In the genomic region with DNA sequence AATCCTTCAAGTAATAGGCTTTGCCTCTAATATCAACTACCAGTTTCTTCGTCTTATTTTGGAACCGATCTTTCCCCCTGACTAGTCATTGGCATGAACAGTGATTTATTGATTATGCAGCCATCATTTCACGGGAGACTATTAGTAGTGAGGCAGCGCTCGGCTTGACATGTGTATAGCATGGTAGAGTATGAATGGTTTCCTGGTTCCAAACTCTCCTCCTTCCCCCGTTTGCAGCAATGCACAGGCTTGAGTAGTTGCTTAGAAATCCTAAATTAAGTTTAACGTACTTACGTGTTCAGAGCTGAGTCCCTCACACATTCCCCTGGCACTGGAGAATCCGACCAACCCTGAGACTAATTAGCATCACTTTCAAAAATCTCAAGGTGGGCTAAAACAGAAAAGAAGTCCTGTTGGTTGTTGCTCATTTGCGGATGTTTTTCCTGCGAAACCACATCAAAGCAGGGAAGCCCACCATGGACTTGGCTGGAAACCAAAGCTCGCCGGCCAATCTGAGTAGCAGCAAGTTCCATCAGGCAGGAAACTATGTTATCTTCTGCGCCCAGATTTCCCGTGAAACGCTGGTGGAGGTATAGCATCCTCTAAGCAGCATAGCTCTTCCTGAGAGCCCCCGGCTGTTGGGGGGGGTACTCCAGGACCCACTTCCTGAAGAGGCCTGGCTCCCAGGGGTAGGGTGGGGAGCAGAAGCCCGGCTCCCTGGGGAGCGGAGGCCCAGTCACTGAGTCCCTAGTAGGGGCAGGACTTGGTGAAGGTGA, we compare ENCODE assay signal across 10 mouse cellular contexts. TPM values are rescaled to one million over a fixed set of nuclear protein-coding genes. Genes with fewer than 3 reads are reported as not detected.
DNase-seq lines count a peak whose midpoint lies in the region; ATAC-seq and TF ChIP-seq lines count a peak whose summit lies in the region.
"Had no signal": no experiment of that assay in that cellular context is flagged by ENCODE, and none has a peak within 500 bp of the region (broad histone marks: within the 10 kb centered on the region; RNA-seq: fewer than 3 reads in every experiment).

No protein-coding gene starts in this region.

- H3K36me3 ChIP-seq in liver, embryonic 11.5 days (ENCODE audit: control insufficient read depth, insufficient read depth, low read length) = no peaks in the 10 kb centered on the region

- H3K9ac ChIP-seq in liver, embryonic 11.5 days (ENCODE audit: low read depth, low read length) = no peak overlapping the region

- DNase-seq in adrenal gland, postnatal 14 days = peak; percentile 35
- DNase-seq in adrenal gland, postnatal 25 days = no peak
- peak; percentile 6 for DNase-seq in liver
- no peak for DNase-seq in liver, embryonic 11.5 days (ENCODE audit: low spot score)
- DNase-seq in heart, postnatal 10 days = peak; percentile 41 to 52
- peak; percentile 57 to 80 for DNase-seq in lung, postnatal 4 days
- no peak for DNase-seq in right cerebral cortex, adult 2 months (ENCODE audit: low spot score in 2 of 2)
- DNase-seq in left cerebral cortex, adult 2 months (ENCODE audit: extremely low spot score in 1 of 2, low spot score in 2 of 2) = no peak
- DNase-seq: cerebellum, adult 2 months; gastrocnemius, postnatal 10 days had no signal

- no peaks in the 10 kb centered on the region for H3K27me3 ChIP-seq in liver, embryonic 11.5 days (replicated peaks; ENCODE audit: control insufficient read depth, insufficient read depth, low read length)

- 42% methylated on average over 19 of the region's 19 CpGs for WGBS in liver, embryonic 11.5 days

- no peak for TF ChIP-seq CTCF in left cerebral cortex, adult 2 months (IDR thresholded peaks at IDR 0.05)

- no peak overlapping the region for H3K27ac ChIP-seq in liver, embryonic 11.5 days (ENCODE audit: low read depth, low read length)
- H3K27ac ChIP-seq in left cerebral cortex, adult 2 months = no peak overlapping the region

- ATAC-seq in liver, embryonic 11.5 days (replicated peaks; ENCODE audit: low FRiP score) = no peak; the same call in 1 of the 2 replicates

- H3K4me1 ChIP-seq in liver, embryonic 11.5 days (replicated peaks; ENCODE audit: control insufficient read depth, insufficient read depth, low read length) = no peaks in the 10 kb centered on the region

- intact Hi-C loops in heart, postnatal 10 days (cut with DNase I) = no loop called here
- intact Hi-C loops in left cerebral cortex, adult 2 months (cut with DNase I) = no loop called here

- no peak overlapping the region for H3K4me3 ChIP-seq in liver, embryonic 11.5 days (ENCODE audit: low read depth, low read length)
- no peak overlapping the region for H3K4me3 ChIP-seq in left cerebral cortex, adult 2 months

- no peaks in the 10 kb centered on the region for H3K9me3 ChIP-seq in liver, embryonic 11.5 days (ENCODE audit: control insufficient read depth, low read length)

- H3K4me2 ChIP-seq in liver, embryonic 11.5 days = no peak overlapping the region

RNA-seq across cellular contexts. Expression of gene Thnsl2, which starts 37.9 kb away (rescaled TPM):
- 13.7 and 14.0 TPM in 2 replicates for total RNA-seq in adrenal gland, postnatal 14 days (2021)
- 15.9 and 22.8 TPM in 2 replicates for total RNA-seq in adrenal gland, postnatal 25 days (2021)
- 5.8 and 7.6 TPM in 2 replicates for polyA plus RNA-seq in liver, embryonic 11.5 days (2014; fragmentation: Nextera tagmentation; extraction: Ambion mirVana)
- total RNA-seq in heart, postnatal 10 days (2021) = 1 to 10 TPM; 6.8 to 8.1 TPM
- total RNA-seq in left cerebral cortex, adult 2 months (2021) = 1 to 10 TPM; 3.2 to 3.3 TPM

Comparison
In these comparisons a context has a peak if more than half of its experiments do, and no peak if none do; other contexts are left out.
1. DNase-seq: peak in adrenal gland, postnatal 14 days (single experiment), liver (single experiment), heart, postnatal 10 days (2 of 2) and lung, postnatal 4 days (2 of 2); none in adrenal gland, postnatal 25 days (single experiment), liver, embryonic 11.5 days (single experiment), right cerebral cortex, adult 2 months (0 of 2) and left cerebral cortex, adult 2 months (0 of 2).